Mouse (Mus musculus): ENCODE measurements at regions not wholly inside any gene's neighbourhood (a gene's known extent, or its start where the extent isn't known, plus 50 kb on each side); places are given as distances from the start of the nearest gene placed in this dataset.

GRCm38 (mm10) chr8:107642241-107642640 lies 54.0 kb upstream of the Psmd7 start:
- DNase-seq (ENCODE audit: low spot score in 2 of 2): no peak

GRCm38 (mm10) chr8:107647936-107648335 lies 59.7 kb upstream of the Psmd7 start:
- no peak for DNase-seq (ENCODE audit: low spot score in 2 of 2)

GRCm38 (mm10) chr8:107650306-107650705 lies 62.0 kb upstream of the Psmd7 start:
- DNase-seq (ENCODE audit: low spot score in 2 of 2): no peak

GRCm38 (mm10) chr8:107651424-107651823 lies 63.2 kb upstream of the Psmd7 start:
- DNase-seq (ENCODE audit: low spot score in 2 of 2): no peak

GRCm38 (mm10) chr8:107652226-107652625 lies 64.0 kb upstream of the Psmd7 start:
- DNase-seq (ENCODE audit: low spot score in 2 of 2): no peak

- DNase-seq (ENCODE audit: low spot score in 2 of 2): no peak
Observed at GRCm38 (mm10) chr8:107653711-107654110, 65.4 kb upstream of the Psmd7 start.

- no peak for DNase-seq (ENCODE audit: low spot score in 2 of 2)
Observed at GRCm38 (mm10) chr8:107656622-107657021, 68.4 kb upstream of the Psmd7 start.

- no peak for DNase-seq (ENCODE audit: low spot score in 2 of 2)
Observed at GRCm38 (mm10) chr8:107657741-107658140, 69.5 kb upstream of the Psmd7 start.

- DNase-seq (ENCODE audit: low spot score in 2 of 2): no peak
Observed at GRCm38 (mm10) chr8:107658386-107658785, 70.1 kb upstream of the Psmd7 start.

GRCm38 (mm10) chr8:107660624-107661023 lies 72.4 kb upstream of the Psmd7 start:
- no peak for DNase-seq (ENCODE audit: low spot score in 2 of 2)

- DNase-seq (ENCODE audit: low spot score in 2 of 2): no peak
Observed at GRCm38 (mm10) chr8:107669608-107670007, 81.3 kb upstream of the Psmd7 start.

GRCm38 (mm10) chr8:107671471-107671870 lies 83.2 kb upstream of the Psmd7 start:
- DNase-seq (ENCODE audit: low spot score in 2 of 2): no peak

- DNase-seq (ENCODE audit: low spot score in 2 of 2): no peak
Observed at GRCm38 (mm10) chr8:107672691-107673090, 84.4 kb upstream of the Psmd7 start.

GRCm38 (mm10) chr8:107682066-107682465 lies 93.8 kb upstream of the Psmd7 start:
- DNase-seq (ENCODE audit: low spot score in 2 of 2): no peak

GRCm38 (mm10) chr8:107684721-107685691 lies 96.7 kb upstream of the Psmd7 start:
- DNase-seq (ENCODE audit: low spot score in 2 of 2): peak in 1 of 2 experiments; percentile 6

- DNase-seq (ENCODE audit: low spot score in 2 of 2): no peak
Observed at GRCm38 (mm10) chr8:107686936-107687335, 98.7 kb upstream of the Psmd7 start.

- DNase-seq (ENCODE audit: low spot score in 2 of 2): no peak
Observed at GRCm38 (mm10) chr8:107687529-107687928, 99.3 kb upstream of the Psmd7 start.

- no peak for DNase-seq (ENCODE audit: low spot score in 2 of 2)
Observed at GRCm38 (mm10) chr8:107689020-107689419, 100.8 kb upstream of the Psmd7 start.

GRCm38 (mm10) chr8:107691251-107691650 lies 103.0 kb upstream of the Psmd7 start:
- DNase-seq (ENCODE audit: low spot score in 2 of 2): no peak

- no peak for DNase-seq (ENCODE audit: low spot score in 2 of 2)
Observed at GRCm38 (mm10) chr8:107696384-107697346, 108.4 kb upstream of the Psmd7 start.

- no peak for DNase-seq (ENCODE audit: low spot score in 2 of 2)
Observed at GRCm38 (mm10) chr8:107699307-107699706, 111.0 kb upstream of the Psmd7 start.

GRCm38 (mm10) chr8:107699759-107700158 lies 111.5 kb upstream of the Psmd7 start:
- DNase-seq (ENCODE audit: low spot score in 2 of 2): no peak

All from left cerebral cortex, adult 8-10 months (tissue).